Mouse (Mus musculus) G1E (cell line): ENCODE measurements around the gene Sh3rf3.

Experiments
- CTCF ChIP-seq: IDR thresholded peaks from 2 replicates; pipeline ENCODE4 v1.5.1; 2012; ENCODE audit warnings: low read depth, low read length, inconsistent platforms, mixed read lengths
- GATA1 ChIP-seq: IDR thresholded peaks from 2 replicates; pipeline ENCODE4 v1.6.1; 2012; ENCODE audit warnings: borderline replicate concordance, low read length, inconsistent platforms, mixed read lengths
- GATA2 ChIP-seq: IDR thresholded peaks from 2 replicates; pipeline ENCODE4 v1.6.1; 2012; ENCODE audit warnings: low read depth, low read length, inconsistent platforms, borderline replicate concordance
- TAL1 ChIP-seq: conservative IDR thresholded peaks from 2 replicates; pipeline ENCODE4 v1.6.1; 2012; ENCODE audit warnings: low read depth, low read length, inconsistent platforms, mixed read lengths

GRCm38 (mm10) chr10:59085604-59086003, 272.4 kb downstream of the Sh3rf3 start:
- TF ChIP-seq CTCF: no peak
- no peak for TF ChIP-seq TAL1
- no peak for TF ChIP-seq GATA1
- no peak for TF ChIP-seq GATA2
